Mouse (Mus musculus) G1E (cell line): ENCODE measurements around the gene Fam184b. TPM values are rescaled to one million over a fixed set of nuclear protein-coding genes. Genes with fewer than 3 reads are reported as not detected.

Experiments used
- ATAC-seq: 2 replicates; pipeline ENCODE4 v1.8.0; 2016; ENCODE audit warnings: mild to moderate bottlenecking; ENCODE audit not compliant: insufficient number of reproducible peaks, poor library complexity, low FRiP score, severe bottlenecking; ENCODE audit errors: extremely low read depth
- DNase-seq: peaks from one replicate; pipeline ENCODE4 v3.0.0; 2012; ENCODE audit warnings: low spot score
- H3K27me3 ChIP-seq: 2 replicates; pipeline ENCODE4 v1.6.1; 2012; ENCODE audit warnings: mild to moderate bottlenecking, low read length, inconsistent platforms; ENCODE audit not compliant: insufficient read depth
- H3K36me3 ChIP-seq: replicated peaks from 2 replicates; pipeline ENCODE3; 2012; ENCODE audit warnings: mild to moderate bottlenecking, inconsistent platforms
- H3K4me1 ChIP-seq: 2 replicates; pipeline ENCODE4 v1.6.1; 2012; ENCODE audit warnings: low read depth, low read length, inconsistent platforms, mixed read lengths; ENCODE audit not compliant: insufficient read depth
- H3K4me3 ChIP-seq: 2 replicates; pipeline ENCODE4 v1.5.1; 2012; ENCODE audit warnings: low read depth, mild to moderate bottlenecking, inconsistent platforms, low read length, moderate library complexity, mixed read lengths
- H3K9me3 ChIP-seq: replicated peaks from 2 replicates; pipeline ENCODE4 v1.6.1; 2012; ENCODE audit warnings: inconsistent platforms
- CTCF ChIP-seq: IDR thresholded peaks from 2 replicates; pipeline ENCODE4 v1.5.1; 2012; ENCODE audit warnings: low read depth, low read length, inconsistent platforms, mixed read lengths
- GATA1 ChIP-seq: IDR thresholded peaks from 2 replicates; pipeline ENCODE4 v1.6.1; 2012; ENCODE audit warnings: borderline replicate concordance, low read length, inconsistent platforms, mixed read lengths
- GATA2 ChIP-seq: IDR thresholded peaks from 2 replicates; pipeline ENCODE4 v1.6.1; 2012; ENCODE audit warnings: low read depth, low read length, inconsistent platforms, borderline replicate concordance
- POLR2AphosphoS5 ChIP-seq: IDR thresholded peaks from 2 replicates; pipeline ENCODE4 v1.6.1; 2012; ENCODE audit warnings: low read depth, low read length, inconsistent platforms; ENCODE audit not compliant: insufficient replicate concordance
- TAL1 ChIP-seq: conservative IDR thresholded peaks from 2 replicates; pipeline ENCODE4 v1.6.1; 2012; ENCODE audit warnings: low read depth, low read length, inconsistent platforms, mixed read lengths
- polyA plus RNA-seq: library from polyadenylated mRNA; stranded (reverse); fragments of >175 nt; gene quantifications from 2 replicates; pipeline ENCODE4 v1.2.3, GENCODE M21; 2012
- total RNA-seq, 2 experiments: library from RNA; stranded (forward) in 1 of 2; stranded (reverse) in 1 of 2; fragments of 200-1000 nt in 1 of 2; fragments of >200 nt in 1 of 2; fragmentation: Nextera tagmentation in 1 of 2; gene quantifications; 2 replicates each; pipeline ENCODE4 v1.2.3; 2014 to 2017

The Fam184b gene
- total and polyA plus RNA-seq, 3 experiments = 0.05 TPM; not detected in 2

GRCm38 (mm10) chr5:45514599-45514998, 124.8 kb downstream of the Fam184b start:
- TF ChIP-seq POLR2AphosphoS5 = no peak
- TF ChIP-seq CTCF = no peak
- TF ChIP-seq GATA1 = no peak
- no peak for TF ChIP-seq TAL1
- no peak for TF ChIP-seq GATA2
- no peak for DNase-seq
- no peak overlapping the region for H3K4me3 ChIP-seq

GRCm38 (mm10) chr5:45513511-45513910, 125.9 kb downstream of the Fam184b start:
- Histone ChIP-seq H3K36me3 (peaks cover 51% of the 10 kb centered on the region), H3K4me3 (no peak overlapping the region), H3K9me3 (no peaks in the 10 kb centered on the region), H3K27me3 (no peaks in the 10 kb centered on the region), H3K4me1 (no peaks in the 10 kb centered on the region)
- ATAC-seq (no peak), DNase-seq (no peak)
- TF ChIP-seq POLR2AphosphoS5 = no peak
- TF ChIP-seq GATA2 = no peak
- TF ChIP-seq GATA1 = no peak
- no peak for TF ChIP-seq CTCF
- no peak for TF ChIP-seq TAL1

More at GRCm38 (mm10) chr5:45514599-45514998, 124.8 kb downstream of the Fam184b start:
- Histone ChIP-seq H3K27me3 (no peaks in the 10 kb centered on the region), H3K36me3 (peaks cover 43% of the 10 kb centered on the region), H3K9me3 (no peaks in the 10 kb centered on the region), H3K4me1 (peaks cover 5% of the 10 kb centered on the region)
- no peak for ATAC-seq

- DNase-seq (no peak), ATAC-seq (no peak)
- Histone ChIP-seq H3K4me3 (no peak overlapping the region), H3K27me3 (no peaks in the 10 kb centered on the region), H3K36me3 (peaks cover 55% of the 10 kb centered on the region), H3K4me1 (no peaks in the 10 kb centered on the region), H3K9me3 (no peaks in the 10 kb centered on the region)
- no peak for TF ChIP-seq TAL1
- no peak for TF ChIP-seq GATA2
- no peak for TF ChIP-seq GATA1
- no peak for TF ChIP-seq CTCF
- TF ChIP-seq POLR2AphosphoS5 = no peak
Measured at GRCm38 (mm10) chr5:45512908-45513307, 126.5 kb downstream of the Fam184b start.

GRCm38 (mm10) chr5:45510071-45510470, 129.3 kb downstream of the Fam184b start:
- H3K4me1 ChIP-seq = no peaks in the 10 kb centered on the region
- TF ChIP-seq CTCF = no peak
- TF ChIP-seq POLR2AphosphoS5 = no peak
- no peak for TF ChIP-seq TAL1
- TF ChIP-seq GATA1 = no peak
- TF ChIP-seq GATA2 = no peak
- no peaks in the 10 kb centered on the region for H3K27me3 ChIP-seq
- H3K36me3 ChIP-seq = peaks cover 80% of the 10 kb centered on the region
- no peak for ATAC-seq
- no peak for DNase-seq
- H3K9me3 ChIP-seq = no peaks in the 10 kb centered on the region
- H3K4me3 ChIP-seq = no peak overlapping the region

GRCm38 (mm10) chr5:45497564-45497963, 141.8 kb downstream of the Fam184b start:
- Histone ChIP-seq H3K4me3 (no peak overlapping the region), H3K27me3 (no peaks in the 10 kb centered on the region), H3K9me3 (no peaks in the 10 kb centered on the region), H3K36me3 (peaks cover 79% of the 10 kb centered on the region), H3K4me1 (peaks cover 28% of the 10 kb centered on the region)
- TF ChIP-seq POLR2AphosphoS5 = no peak
- TF ChIP-seq CTCF = no peak
- no peak for TF ChIP-seq GATA1
- TF ChIP-seq TAL1 = no peak
- TF ChIP-seq GATA2 = no peak
- DNase-seq = no peak
- no peak for ATAC-seq

- ATAC-seq (no peak), DNase-seq (no peak)
- peaks cover 33% of the 10 kb centered on the region for H3K4me1 ChIP-seq
- H3K9me3 ChIP-seq = no peaks in the 10 kb centered on the region
- no peaks in the 10 kb centered on the region for H3K27me3 ChIP-seq
- TF ChIP-seq GATA2 (no peak), TAL1 (no peak), GATA1 (no peak), POLR2AphosphoS5 (no peak), CTCF (no peak)
- no peak overlapping the region for H3K4me3 ChIP-seq
- peaks cover 74% of the 10 kb centered on the region for H3K36me3 ChIP-seq
Measured at GRCm38 (mm10) chr5:45496930-45497550, 142.4 kb downstream of the Fam184b start.
